Mouse (Mus musculus) thymus, postnatal 25 days (tissue): ENCODE measurements around the gene Ncoa5.

Experiments
- DNase-seq: peaks from one replicate; pipeline ENCODE4 v3.0.0; 2022

Ncoa5 gene

GRCm38 (mm10) chr2:165034131-165035057, at the start of gene Ncoa5:
TSS of gene Ncoa5 (minus strand) at chr2:165034867.
- peak; percentile 99 for DNase-seq

GRCm38 (mm10) chr2:165081257-165081656, 46.6 kb upstream of the Ncoa5 start:
- DNase-seq: no peak

GRCm38 (mm10) chr2:165080657-165081056, 46.0 kb upstream of the Ncoa5 start:
- DNase-seq: no peak

- no peak for DNase-seq
Observed at GRCm38 (mm10) chr2:165078605-165079004, 43.9 kb upstream of the Ncoa5 start.

GRCm38 (mm10) chr2:165078045-165078444, 43.4 kb upstream of the Ncoa5 start:
- no peak for DNase-seq

GRCm38 (mm10) chr2:165077055-165077454, 42.4 kb upstream of the Ncoa5 start:
- no peak for DNase-seq

- DNase-seq: peak; percentile 69
Observed at GRCm38 (mm10) chr2:165074937-165075336, 40.3 kb upstream of the Ncoa5 start.

- no peak for DNase-seq
Observed at GRCm38 (mm10) chr2:165074081-165074884, 39.6 kb upstream of the Ncoa5 start.

GRCm38 (mm10) chr2:165073381-165073781, 38.7 kb upstream of the Ncoa5 start:
- no peak for DNase-seq

GRCm38 (mm10) chr2:165070096-165070816, 35.6 kb upstream of the Ncoa5 start:
- DNase-seq: peak; percentile 42

- DNase-seq: no peak
Observed at GRCm38 (mm10) chr2:165068806-165069205, 34.1 kb upstream of the Ncoa5 start.

- DNase-seq: no peak
Observed at GRCm38 (mm10) chr2:165064489-165064888, 29.8 kb upstream of the Ncoa5 start.

- DNase-seq: no peak
Observed at GRCm38 (mm10) chr2:165061638-165062433, 27.2 kb upstream of the Ncoa5 start.

GRCm38 (mm10) chr2:165059961-165060360, 25.3 kb upstream of the Ncoa5 start:
- DNase-seq: no peak

- no peak for DNase-seq
Observed at GRCm38 (mm10) chr2:165056377-165057085, 21.9 kb upstream of the Ncoa5 start.

GRCm38 (mm10) chr2:165055905-165056304, 21.2 kb upstream of the Ncoa5 start:
- DNase-seq: no peak

GRCm38 (mm10) chr2:165054888-165055852, 20.5 kb upstream of the Ncoa5 start, which contains the start of gene Cd40:
TSS of gene Cd40 (plus strand) at chr2:165055627.
- peak; percentile 26 for DNase-seq

GRCm38 (mm10) chr2:165051566-165051965, 16.9 kb upstream of the Ncoa5 start:
- DNase-seq: no peak

- DNase-seq: no peak
Observed at GRCm38 (mm10) chr2:165050826-165051548, 16.3 kb upstream of the Ncoa5 start.
